Mouse (Mus musculus) left cerebral cortex, adult 18-20 months (tissue): ENCODE measurements around the gene Uso1. TPM values are rescaled to one million over a fixed set of nuclear protein-coding genes. Genes with fewer than 3 reads are reported as not detected.
"Not testable (repeated sequence)": the region's sequence is repeated elsewhere in the genome, so short reads cannot be mapped to it uniquely, and the experiment has no call there.

Source experiments
- DNase-seq, 2 experiments: peaks; one replicate each; pipeline ENCODE4 v3.0.0; 2021 to 2022; ENCODE audit warnings: low spot score in 2 of 2, mixed read lengths in 1 of 2
- total RNA-seq, 2 experiments: library from RNA; stranded (reverse); gene quantifications; 2 replicates each; pipeline ENCODE4 v1.2.3; 2021

The Uso1 gene
- total RNA-seq, 2 experiments from 2014 or later = 77.8 to 80.2 TPM

- no peak for DNase-seq
Observed at GRCm38 (mm10) chr5:92125446-92125845, 12.3 kb upstream of the Uso1 start.

DNA sequence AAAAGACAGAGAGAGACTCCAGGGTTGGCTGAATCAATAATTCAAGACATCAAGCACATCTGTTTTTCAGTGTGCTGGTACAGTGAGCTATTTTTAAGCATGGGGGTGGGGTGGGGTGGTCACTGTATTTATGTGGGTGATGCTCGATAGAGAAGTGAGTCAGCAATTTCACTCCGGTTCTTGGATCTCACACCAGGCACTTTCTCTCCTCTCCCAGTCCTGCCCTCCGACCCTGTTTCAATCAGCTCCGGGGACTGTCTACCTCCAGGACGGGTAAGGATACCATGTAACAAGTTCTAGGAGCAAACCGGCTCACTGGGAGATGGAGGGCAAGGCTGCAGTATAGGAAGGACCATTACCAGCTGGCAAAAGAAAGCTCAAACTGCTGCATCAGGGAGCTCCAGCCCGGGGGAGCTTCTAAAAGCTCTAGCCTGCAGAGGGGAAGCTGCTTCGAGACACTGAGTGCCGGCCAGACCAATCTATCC is 10.6 kb upstream of the Uso1 start:
- no peak for DNase-seq

DNA sequence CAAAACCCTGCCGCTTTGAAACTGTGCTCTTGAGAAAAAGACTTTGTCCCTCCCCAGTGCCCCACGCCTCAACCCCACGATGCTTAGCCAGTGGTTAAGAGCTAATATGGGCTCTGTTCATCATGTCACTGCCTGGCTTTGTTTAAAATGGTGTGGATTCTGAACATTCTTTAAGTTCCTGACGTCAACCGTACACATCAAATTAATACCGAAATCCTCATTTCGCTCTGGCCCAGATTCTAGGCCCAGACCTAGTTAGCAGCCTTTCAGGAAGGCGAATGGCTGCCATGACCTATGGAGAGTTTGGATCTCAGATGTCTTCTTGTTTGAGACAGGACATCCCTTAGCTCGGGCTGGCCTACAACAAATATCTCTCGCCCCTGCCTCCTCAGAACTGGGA is 10.0 kb upstream of the Uso1 start:
- no peak for DNase-seq

GRCm38 (mm10) chr5:92128570-92128969 is 9.2 kb upstream of the Uso1 start:
- no peak for DNase-seq

GRCm38 (mm10) chr5:92129321-92129768 is 8.4 kb upstream of the Uso1 start:
- no peak for DNase-seq

DNA sequence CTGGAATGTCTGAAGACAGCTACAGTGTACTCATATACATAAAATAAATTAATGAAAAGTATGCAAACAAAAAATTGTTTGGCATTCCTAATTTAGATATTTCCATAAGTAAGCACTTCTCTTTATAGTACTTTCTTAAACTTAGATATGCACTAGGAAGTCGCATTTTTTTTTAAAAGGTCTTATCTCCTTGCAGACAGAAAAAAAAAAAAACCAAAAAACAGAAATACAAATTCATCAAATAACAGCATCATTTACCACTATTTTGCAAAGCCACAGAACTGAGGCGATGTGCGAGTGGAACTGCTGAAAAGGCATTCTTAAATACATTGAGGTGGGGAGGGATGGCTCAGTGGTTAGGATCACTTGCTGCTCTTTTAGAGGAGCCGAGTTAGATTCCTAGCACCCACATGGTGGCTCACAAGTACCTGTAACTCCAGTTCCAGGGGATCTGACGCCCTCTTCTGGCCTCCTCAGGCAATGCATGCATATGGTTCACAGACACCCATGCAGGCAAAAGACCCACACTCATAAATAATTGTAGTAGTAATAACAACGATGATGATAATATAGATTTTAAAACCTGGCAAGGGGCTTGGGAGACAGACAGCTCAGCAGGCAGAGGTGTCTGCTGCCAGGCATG is 7.6 kb upstream of the Uso1 start:
- no peak for DNase-seq

DNA sequence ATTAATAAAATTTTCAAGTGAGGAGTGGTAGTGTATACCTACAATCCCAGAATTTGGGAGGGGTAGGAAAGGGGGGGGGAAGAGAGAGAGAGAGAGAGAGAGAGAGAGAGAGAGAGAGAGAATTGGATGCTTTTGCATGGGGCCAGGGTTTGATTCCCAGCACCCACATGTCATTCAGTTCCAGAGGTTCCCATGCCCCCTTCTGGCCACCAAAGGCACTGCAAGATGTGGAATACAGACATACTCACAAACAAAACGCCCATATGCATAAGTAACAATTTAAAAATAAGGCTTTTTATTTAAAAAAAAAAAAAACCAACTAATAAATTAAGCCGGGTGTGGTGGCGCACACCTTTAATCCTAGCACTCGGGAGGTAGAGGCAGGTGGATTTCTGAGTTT is 5.6 kb upstream of the Uso1 start:
- DNase-seq = no peak

GRCm38 (mm10) chr5:92133006-92133405 is 4.7 kb upstream of the Uso1 start:
- DNase-seq = not testable (repeated sequence)

- DNase-seq = no peak
Observed at GRCm38 (mm10) chr5:92134934-92135333, 2.8 kb upstream of the Uso1 start.

DNA sequence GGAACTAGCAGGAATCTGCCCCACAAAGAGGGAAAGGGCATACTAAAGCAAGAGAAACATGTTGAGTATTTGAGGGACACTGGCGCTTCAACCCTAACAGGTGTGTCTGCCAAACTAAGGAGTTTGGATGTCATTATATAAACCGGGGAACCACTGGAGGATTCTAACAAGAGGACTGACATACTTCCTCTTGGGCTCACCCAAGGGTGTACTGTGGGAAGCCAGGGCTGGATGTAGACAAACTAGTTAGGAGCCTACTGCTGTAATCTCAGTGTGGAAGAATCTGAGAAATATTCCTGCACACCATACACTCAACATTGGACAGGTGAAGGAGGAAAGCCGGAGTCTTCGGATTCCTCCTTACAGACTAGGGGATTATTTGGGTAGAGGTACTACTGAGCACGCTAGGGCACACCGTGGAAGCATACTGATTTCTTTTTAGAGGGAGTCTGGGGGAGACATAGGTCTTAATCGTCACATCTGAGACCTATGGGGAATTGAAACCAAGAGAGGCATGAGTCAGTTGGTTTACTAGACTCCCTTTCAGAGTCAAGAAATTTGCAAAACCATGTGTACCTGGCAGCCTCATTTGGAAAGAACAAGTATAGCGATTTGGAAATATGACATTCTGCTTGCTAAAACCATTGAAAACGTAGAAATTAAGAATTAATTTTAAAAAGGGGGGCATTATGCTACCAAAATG is 1.1 kb upstream of the Uso1 start:
- no peak for DNase-seq

DNA sequence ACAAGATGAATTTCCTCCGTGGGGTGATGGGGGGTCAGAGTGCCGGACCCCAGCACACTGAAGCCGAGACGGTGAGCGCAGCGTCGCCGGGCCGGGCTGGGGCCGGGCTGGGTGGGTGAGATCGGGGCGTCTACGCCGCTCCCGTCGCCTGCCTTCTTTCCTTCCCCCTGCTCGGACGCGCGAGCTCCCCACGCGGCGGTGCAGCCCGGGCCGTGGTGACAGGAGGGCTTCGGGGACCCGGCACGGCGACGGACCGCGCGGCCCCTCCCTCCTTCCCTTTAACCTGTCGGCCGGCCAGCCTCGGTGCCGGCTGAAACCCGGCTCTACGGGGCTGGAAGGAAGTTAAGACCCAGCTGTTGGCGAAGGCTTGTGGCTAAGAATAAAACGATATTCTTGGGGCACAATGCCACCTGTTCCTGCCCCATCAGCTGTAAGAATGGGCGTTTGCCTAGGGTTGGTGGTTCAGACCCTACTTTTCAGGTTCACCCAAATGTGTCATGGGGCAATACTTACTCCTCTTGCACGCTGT is 419 bp downstream of the Uso1 start:
- DNase-seq = peak in 1 of 2 experiments; percentile 28

DNA sequence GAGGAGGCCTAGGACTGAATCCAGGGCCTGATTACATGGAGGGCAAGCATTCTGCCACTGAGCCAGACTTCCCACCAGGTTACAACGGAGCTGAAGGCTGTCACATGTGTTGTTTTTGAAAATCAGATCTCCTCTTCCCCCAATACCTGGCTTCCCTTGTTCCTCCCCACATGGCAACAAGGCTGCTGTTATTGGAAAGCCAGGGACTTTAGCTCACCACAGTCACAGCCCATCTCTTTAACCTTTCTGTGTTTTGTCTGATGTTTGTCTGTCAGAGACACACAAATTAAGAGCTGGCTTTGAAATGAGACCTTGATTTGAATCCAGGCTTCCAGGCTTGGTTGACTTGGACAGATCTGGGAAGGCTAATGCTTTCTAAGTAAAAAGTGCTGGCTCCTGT is 1.5 kb downstream of the Uso1 start:
- DNase-seq = no peak

DNA sequence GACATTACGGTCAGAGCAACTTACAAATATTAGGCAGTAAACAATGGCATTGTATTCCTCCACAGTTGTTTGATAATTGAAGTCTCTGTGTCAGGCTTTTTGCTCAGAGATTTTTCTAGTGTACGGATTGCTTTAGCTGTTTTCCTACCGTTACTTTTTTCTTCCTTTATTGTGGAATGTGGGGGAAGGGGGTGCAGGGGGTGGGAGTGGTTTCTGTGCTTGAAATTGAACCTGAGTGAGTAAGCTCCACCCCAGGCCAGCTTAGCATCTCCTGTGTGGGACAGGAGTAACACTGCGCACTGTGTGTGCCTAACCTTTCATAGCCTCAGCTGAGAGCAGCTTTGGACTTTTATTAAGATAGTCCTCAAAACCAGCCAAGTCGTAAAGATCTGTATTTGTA is 4.0 kb downstream of the Uso1 start:
- DNase-seq = no peak

DNA sequence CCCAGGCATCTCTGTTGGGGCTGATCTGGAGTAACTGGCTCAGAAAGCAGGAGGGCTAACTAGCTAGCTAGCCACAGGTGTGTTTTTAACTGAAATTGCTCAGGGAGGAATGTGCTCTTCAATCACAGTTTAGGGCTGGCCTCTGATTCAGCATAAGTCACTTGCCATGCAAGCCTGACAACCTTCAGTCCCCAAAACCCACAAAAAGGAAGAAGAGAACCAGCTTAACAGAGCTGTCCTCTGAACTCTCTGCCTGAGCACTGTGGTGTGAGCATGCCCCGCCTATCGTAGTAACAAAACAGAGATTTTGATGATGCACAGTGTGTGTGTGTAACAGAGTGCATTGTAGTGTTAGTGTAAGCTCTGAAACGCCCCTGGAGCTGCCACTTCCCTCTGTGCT is 4.7 kb downstream of the Uso1 start:
- DNase-seq = no peak

DNA sequence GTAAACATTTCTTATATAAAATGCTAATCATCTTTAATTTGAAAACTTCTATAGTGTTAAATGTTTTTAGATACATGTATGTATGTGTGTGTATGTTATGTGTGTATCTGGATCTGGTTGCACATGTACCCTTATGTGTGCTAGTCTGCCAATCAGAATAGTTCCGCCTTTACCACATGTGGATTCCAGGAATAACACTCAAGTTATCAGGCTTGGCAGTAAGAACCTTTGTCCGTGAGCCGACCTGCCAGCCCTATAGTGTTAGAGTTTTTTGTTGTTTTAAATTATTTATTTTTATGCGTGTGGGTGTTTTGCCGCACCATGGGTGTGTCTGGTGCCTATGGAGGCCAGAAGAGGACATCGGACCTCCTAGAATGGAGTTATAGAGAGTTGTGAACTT is 5.9 kb downstream of the Uso1 start:
- no peak for DNase-seq

DNA sequence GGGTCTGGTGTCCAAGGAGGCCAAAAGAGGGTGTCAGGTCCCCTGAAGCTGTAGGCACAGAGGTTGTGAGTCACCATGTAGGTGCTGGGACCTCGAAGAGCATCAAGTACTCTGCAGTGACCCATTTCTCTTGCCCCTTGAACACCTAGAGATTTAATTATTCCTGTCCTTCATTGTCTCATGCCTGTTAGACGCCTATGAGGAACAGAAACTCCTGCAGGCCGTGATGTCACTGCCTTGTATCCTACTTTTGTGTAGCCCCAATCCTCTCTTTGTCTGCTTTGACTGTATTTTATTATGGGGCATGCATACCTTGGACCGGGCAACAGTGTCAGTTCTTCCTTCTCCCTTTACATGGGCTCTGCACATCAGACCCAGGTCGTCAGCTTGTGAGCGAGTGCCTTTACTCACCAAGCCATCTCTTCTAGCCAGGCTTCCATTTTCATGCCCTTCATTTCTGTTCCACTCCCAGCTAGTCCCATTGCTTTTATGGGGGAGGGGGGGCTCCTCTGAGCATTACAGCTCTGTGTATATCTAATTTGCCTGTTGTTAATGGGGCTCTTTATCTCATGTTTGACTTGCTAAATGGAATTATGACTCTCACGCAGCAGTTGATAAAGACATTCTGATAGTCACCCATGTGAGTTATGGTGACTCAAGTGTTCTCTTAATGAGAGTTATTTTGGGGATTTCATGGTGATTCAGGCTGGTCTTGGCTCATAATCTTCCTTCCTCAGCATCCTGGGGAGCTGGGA is 7.4 kb downstream of the Uso1 start:
- DNase-seq = no peak

- no peak for DNase-seq
Observed at GRCm38 (mm10) chr5:92148248-92148647, 10.5 kb downstream of the Uso1 start.

- DNase-seq = no peak
Observed at GRCm38 (mm10) chr5:92149330-92149982, 11.7 kb downstream of the Uso1 start.

DNA sequence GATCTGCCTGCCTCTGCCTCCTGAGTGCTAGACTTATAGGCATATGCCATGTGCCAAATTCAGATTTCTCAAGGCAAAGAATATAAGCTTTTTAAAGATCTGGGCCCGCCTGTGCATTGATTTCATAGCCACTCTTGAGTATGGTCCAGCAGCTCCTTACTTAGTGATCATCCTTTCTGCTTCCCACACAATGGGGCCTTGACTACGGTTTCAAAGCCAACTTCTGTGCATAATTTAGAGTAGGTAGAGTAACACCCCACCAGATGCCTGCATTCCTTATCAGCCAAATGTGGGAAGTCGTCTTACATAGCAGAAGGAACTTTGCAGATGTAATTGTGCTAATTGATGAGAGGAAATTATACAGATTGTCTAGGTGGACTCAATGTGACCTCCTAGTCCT is 17.1 kb downstream of the Uso1 start:
- peak in 1 of 2 experiments; percentile 13 for DNase-seq

GRCm38 (mm10) chr5:92165976-92166375 is 28.2 kb downstream of the Uso1 start:
- no peak for DNase-seq
